Mouse (Mus musculus) left cerebral cortex, adult 2 months (tissue): ENCODE measurements around the gene Gkap1. TPM values are rescaled to one million over a fixed set of nuclear protein-coding genes. Genes with fewer than 3 reads are reported as not detected.

ENCODE experiments used
- DNase-seq, 2 experiments: peaks; one replicate each; pipeline ENCODE4 v3.0.0; 2021 to 2022; ENCODE audit warnings: low spot score in 2 of 2, mixed read lengths in 1 of 2; ENCODE audit errors: extremely low spot score in 1 of 2
- H3K27ac ChIP-seq: fragments of 200-600 bp; 2 replicates; pipeline ENCODE4 v1.8.1; 2022
- H3K4me3 ChIP-seq: fragments of 200-600 bp; 2 replicates; pipeline ENCODE4 v1.8.1; 2022
- CTCF ChIP-seq: fragments of 200-600 bp; IDR thresholded peaks from 2 replicates; pipeline ENCODE4 v1.8.1; 2022; ENCODE audit warnings: antibody characterized with exemption, mild to moderate bottlenecking, moderate library complexity
- intact Hi-C: fragments of 180-260 bp; cut with DNase I; formaldehyde crosslinking; loops from one replicate; pipeline ENCODE4 v1.15.1; 2025
- total RNA-seq, 2 experiments: library from RNA; stranded (reverse); gene quantifications; 2 replicates each; pipeline ENCODE4 v1.2.3; 2021

Gene Gkap1
- total RNA-seq, 2 experiments from 2014 or later: 16.8 to 20.3 TPM

DNA sequence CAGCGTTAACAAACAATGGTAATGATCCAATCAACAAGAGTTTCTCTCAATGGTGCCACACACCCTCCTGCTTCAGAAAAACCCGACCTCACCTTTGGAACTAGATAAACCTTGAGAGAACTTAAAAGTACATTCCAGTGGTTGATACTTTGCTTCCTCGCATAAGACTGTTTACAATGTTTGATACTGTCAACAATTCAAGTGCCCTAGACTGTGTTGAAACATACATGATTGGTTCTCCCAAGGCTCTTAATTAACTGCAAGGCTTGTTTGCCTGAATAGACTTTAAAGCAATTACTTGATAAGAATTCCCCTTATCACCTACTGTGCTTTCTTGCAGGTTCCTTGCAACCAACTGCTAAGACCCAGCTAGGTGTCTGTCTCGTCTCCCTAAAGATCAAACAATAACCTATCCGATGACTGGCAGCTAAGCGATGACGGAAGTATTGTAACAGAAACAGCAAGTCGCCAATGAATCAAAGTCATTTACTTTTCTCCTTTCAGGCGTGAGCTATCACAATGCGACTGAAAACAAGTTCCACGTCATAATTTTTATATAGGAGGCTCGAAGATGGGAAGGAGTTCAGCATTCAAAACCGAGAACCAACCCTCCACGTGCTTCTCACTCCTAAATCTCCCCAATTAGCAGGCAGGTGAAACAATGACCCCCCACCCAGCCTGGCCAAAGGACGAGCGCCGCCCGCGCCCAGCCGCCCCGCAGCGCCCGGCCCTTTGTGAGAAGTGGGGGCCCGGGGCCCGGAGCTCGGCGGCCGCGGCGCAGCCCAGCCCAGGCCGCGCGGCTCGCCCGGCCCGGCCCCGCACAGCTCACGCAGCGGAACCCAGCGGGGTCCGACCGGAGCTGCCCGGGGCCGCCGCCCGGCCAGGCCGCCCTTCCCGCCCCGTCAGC, 60.9 kb downstream of the Gkap1 start:
- H3K4me3 ChIP-seq: peak overlapping the region; percentile 92
- intact Hi-C loops: loop anchor here (1.0 to 2.0 kb wide), 2 partner anchors 26 to 85 kb away; no protein-coding TSS in a partner anchor
- DNase-seq: peak in 1 of 2 experiments; percentile 12
- TF ChIP-seq CTCF: no peak
- H3K27ac ChIP-seq: peak overlapping the region; percentile 96

DNA sequence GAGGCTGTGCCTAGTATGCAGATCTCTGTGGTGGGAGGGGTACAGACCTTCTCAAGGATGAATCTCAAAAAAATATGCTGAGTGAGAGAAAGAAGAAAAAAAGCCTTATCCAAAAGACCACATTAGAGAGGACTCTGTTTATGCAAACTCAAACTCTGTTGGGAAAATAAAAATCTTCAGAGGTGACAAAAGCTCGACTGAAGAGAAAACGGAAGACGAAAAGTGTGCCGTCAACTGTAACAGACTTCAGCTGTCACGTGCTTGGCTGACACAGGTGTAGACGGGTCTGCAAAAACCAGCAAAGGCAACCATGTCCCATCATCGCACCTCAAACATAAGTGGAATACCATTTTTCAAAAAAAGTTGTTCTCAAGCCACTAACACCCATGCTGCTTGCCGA, 61.7 kb downstream of the Gkap1 start:
- DNase-seq: no peak
- H3K4me3 ChIP-seq: peak overlapping the region; percentile 92
- no peak overlapping the region for H3K27ac ChIP-seq
- intact Hi-C loops: loop anchor here (2.0 kb wide), 1 partner anchor 25 kb away; no protein-coding TSS in a partner anchor
- TF ChIP-seq CTCF: no peak

DNA sequence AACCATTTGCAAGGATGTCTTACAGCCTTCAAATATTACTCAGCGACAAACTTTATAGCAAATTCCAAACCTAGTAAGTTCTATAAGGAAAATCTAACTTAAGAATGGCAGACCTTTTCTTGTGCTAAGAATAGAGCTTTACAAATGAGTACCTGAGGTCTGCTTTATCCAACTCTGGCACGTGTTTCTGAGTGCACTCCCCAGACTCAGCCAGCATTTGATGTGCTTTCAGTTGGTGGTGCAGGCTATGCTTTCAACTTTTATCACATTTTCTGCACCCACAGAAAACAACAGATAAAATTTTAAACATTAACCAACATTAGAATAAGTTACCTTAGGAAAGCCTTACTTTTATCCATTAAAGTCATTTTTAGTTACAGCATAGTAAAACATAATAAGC, 63.0 kb downstream of the Gkap1 start:
- intact Hi-C loops: no loop called here
- no peak for DNase-seq
- TF ChIP-seq CTCF: no peak
- H3K4me3 ChIP-seq: no peak overlapping the region
- no peak overlapping the region for H3K27ac ChIP-seq

DNA sequence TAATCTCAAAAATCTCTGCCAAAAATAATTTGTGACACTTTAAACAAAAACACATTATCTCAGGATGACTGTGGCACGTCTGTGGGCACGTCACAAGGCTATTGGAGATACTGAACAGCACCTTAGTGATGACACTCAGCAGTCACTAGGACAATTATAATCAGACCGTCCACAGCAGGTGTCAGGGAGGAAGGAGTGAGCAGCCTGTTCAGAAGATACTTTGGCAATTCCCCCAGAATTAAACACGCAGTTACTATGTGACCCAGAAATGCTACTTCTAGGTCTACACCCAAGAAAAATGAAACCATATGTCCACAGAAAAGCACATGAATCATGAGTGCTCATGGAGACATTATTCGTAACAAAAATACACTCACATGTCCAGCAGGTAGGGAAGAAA, 65.1 kb downstream of the Gkap1 start:
- TF ChIP-seq CTCF: no peak
- intact Hi-C loops: no loop called here
- Histone ChIP-seq H3K4me3 (no peak overlapping the region), H3K27ac (no peak overlapping the region)
- no peak for DNase-seq

DNA sequence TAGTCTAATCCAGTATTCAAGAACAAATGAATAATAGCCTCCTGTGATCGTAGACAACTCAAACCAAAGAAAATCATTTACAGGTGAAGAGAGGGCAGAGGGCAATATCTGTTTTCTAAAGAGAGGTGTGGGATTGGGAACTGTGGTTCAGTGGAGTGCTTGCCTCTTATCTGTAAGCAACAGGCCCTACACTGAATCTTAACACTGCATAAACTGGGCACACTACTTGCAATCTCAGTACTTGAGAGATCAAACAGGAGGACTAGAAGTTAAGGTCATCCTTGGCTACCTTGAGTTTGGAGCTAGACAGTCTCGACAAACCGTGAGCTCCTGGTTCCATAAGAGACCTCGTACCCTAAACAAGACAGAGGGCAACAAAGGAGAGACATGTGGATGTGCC, 69.4 kb downstream of the Gkap1 start:
- no peak for TF ChIP-seq CTCF
- intact Hi-C loops: no loop called here

DNA sequence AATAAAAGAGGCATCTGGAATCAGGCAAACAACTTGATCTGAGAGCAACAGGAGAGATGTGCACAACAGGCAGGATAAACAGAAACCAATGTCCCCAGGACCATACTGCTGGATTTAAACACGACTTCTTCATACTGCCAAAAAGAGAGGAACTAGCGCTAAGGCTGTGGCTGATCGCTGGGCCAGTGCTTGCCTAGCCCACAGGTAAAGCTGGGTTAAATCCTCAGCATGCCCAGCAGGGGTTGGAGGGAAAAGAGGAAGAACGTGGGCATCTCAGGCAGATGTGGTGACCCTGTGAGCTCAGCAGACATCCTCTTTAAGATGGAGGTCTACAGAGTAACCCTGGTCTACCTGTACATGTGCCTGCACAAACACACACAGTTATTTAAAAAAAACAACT, 70.5 kb downstream of the Gkap1 start:
- TF ChIP-seq CTCF: no peak

More for the DNA sequence above, 69.4 kb downstream of the Gkap1 start:
- no peak for DNase-seq
- no peak overlapping the region for H3K27ac ChIP-seq
- no peak overlapping the region for H3K4me3 ChIP-seq

DNA sequence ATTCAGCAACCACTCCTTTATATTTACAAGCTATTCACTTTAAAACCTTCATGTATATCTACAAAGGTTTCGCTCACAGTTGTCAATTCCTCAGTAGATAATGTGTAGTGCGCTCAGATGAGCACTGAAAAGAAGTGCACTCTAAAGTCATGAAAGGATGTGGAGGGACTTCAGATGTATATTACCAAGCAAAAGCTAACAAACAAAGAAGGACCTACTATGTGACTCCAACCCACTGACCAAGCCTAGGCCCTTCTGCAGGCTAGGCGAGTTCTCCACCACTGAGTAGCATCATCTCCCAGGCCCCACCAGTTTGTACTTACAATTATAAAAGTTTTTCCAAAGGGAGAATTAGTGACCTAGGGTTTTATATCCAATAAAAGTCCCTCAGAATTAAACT, 71.3 kb downstream of the Gkap1 start:
- DNase-seq: no peak
- Histone ChIP-seq H3K4me3 (no peak overlapping the region), H3K27ac (no peak overlapping the region)
- TF ChIP-seq CTCF: no peak
- intact Hi-C loops: no loop called here

More for the DNA sequence above, 70.5 kb downstream of the Gkap1 start:
- DNase-seq: no peak
- H3K27ac ChIP-seq: no peak overlapping the region
- intact Hi-C loops: no loop called here
- H3K4me3 ChIP-seq: no peak overlapping the region

DNA sequence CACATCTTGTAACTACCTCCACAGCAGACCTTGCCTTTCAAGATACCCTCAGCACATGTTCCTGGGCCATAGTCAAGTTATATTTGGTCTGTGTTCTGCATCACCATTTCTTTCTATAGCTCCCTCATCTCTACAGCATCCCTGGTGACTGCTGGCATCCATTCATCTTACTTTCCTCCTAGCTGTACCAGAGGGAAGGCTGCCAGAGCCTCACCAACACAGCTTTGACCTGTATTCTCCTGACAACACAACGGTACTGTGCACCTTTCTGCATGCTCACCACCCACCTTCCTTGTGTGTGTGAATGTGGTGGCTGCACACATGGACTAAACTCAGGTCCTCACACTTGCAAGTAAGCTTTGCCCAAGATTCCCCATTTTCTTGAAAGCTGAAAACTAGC, 72.6 kb downstream of the Gkap1 start:
- H3K4me3 ChIP-seq: no peak overlapping the region
- intact Hi-C loops: no loop called here
- H3K27ac ChIP-seq: no peak overlapping the region
- TF ChIP-seq CTCF: no peak
- DNase-seq: peak; percentile 10 to 25

DNA sequence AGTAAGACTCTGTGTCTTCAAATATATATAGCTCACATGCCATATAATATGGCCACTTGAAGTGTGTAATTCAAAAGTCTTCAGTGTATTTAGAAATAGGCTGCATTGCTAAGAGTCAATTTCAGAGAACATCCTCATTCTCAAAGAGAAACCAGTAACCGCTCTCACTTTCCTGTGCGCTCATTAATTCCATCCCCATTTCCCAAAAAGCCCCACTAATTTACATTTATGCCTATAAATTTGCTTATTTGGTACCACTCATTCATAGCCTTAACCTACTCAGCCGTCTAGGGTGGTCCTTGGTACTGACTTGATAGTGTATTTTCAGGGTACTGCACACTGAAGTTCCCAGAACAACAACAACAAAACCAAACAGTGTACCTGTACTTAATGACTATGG, 73.6 kb downstream of the Gkap1 start:
- no peak for DNase-seq
- intact Hi-C loops: no loop called here
- Histone ChIP-seq H3K4me3 (no peak overlapping the region), H3K27ac (no peak overlapping the region)
- no peak for TF ChIP-seq CTCF

DNA sequence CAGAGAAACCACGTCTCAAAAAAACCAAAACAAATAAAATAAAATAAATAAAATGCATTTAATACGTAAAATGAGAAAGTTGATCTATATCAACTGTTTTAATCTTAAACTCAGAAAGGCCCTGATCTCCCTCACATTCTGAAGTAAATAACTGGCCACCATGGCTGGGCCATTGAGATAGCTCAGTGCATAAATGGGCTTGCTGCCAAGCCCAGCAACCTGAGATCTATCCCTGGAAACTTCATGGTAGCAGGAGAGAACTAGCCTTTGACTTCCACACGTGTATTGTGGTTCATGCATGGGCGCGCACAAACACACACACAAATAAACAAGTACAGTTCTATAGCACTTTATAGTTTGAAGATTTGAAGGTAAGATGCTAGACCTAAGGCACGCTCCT, 74.2 kb downstream of the Gkap1 start:
- Histone ChIP-seq H3K27ac (no peak overlapping the region), H3K4me3 (no peak overlapping the region)
- intact Hi-C loops: no loop called here
- TF ChIP-seq CTCF: no peak
- no peak for DNase-seq

DNA sequence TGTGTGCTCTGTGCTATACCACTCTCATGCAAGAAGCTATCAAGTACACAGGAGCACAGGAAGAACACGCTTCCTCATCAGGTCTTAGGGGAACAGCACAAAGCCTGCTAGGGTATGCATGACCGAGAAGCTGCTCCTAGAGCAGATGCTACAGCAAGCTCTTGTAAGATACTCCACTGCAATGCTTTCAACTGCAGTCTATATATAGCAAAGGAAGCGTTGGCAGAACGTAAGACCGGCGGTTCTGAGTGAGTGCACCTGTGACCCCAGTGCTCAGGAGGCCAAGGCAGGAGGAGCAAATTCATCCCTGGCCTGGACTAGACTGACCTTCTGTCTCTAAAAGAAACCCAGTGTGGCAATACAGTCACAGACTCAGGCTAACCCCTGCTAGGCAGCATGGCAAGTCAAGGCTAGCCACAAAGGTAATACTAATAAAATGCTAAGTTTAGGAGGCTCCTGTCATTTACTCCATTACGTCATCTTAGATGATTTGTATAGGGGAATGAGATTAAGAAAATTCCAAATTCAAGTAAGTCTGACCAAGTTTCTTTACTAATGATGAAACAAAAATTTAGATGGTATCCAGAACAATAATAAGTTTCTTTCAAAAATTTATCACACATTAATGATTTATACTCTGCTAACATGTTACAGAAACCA, 77.4 kb downstream of the Gkap1 start:
- no peak overlapping the region for H3K4me3 ChIP-seq
- DNase-seq: no peak
- H3K27ac ChIP-seq: no peak overlapping the region
- no peak for TF ChIP-seq CTCF
- intact Hi-C loops: no loop called here

DNA sequence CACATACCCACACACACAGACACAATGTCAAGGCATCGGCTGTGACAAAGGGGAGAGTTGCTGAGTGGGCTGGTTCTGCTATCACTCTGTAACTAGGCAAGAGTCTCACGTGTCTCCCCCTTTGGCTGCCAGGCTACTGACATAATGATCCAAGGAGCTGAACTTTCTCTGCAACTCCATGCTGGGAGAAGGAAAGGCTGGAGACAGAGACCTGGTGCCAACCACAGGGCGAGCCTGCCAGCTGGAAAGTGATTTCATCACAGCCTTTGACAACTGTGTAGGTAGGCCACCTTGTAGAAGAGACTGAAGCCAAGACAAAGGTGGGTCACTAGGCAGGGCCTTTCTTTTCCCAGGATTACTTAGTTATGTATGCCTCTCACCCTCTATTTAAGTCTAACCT, 78.3 kb downstream of the Gkap1 start:
- intact Hi-C loops: no loop called here
- no peak overlapping the region for H3K27ac ChIP-seq
- H3K4me3 ChIP-seq: no peak overlapping the region
- DNase-seq: no peak
- no peak for TF ChIP-seq CTCF
